Mouse (Mus musculus): ENCODE data around the gene Pde6d.

DNA sequence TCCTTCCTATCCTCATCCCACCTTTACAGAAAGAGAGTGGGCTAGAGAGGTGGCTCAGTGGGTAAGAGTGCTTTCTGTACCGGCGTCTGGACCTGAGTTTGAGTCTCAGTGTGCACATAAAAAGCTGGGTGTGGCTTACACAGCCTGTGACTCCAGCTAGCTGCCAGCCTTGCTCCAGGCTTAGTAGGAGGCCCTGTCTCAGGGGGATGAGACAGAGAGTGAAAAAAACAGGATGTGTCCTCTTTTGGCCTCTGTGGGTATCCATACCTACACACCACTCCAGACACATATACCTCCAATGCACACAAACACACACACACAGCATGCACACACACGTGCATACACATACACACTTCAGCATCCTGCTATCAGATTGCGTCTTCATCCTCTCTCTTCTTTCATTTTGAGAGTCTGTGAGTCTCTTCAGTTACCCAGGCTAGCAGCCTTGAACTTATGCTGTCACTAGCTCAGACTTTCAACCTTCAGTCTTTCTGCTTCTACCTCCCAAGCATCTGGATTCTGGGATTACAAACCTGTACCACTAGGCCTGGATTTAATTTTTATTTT is 70.2 kb downstream of the Pde6d start:
- no peak for TF ChIP-seq EP300 (IDR thresholded peaks at IDR 0.05; ENCODE audit: low read depth)
- no peak for TF ChIP-seq CTCF (IDR thresholded peaks at IDR 0.05; ENCODE audit: low read depth)
